Mouse (Mus musculus) CH12.LX (cell line): Measurements from ENCODE around the gene Tcf7l1. TPM values are rescaled to one million over a fixed set of nuclear protein-coding genes. Genes with fewer than 3 reads are reported as not detected.

Source experiments
- DNase-seq: peaks from one replicate; pipeline ENCODE4 v3.0.0-alpha.2; 2013; ENCODE audit errors: extremely low read depth
- H3K27ac ChIP-seq: 2 replicates; pipeline ENCODE4 v1.5.1; 2012; ENCODE audit warnings: low read depth, mild to moderate bottlenecking, control low read depth, moderate library complexity; ENCODE audit not compliant: insufficient read depth
- H3K27me3 ChIP-seq: replicated peaks from 2 replicates; pipeline ENCODE3; 2012; ENCODE audit warnings: inconsistent platforms
- H3K36me3 ChIP-seq, 2 experiments: replicated peaks in 1 of 2; 2 replicates each; pipeline versions ENCODE3 to v1.6.1; 2012; ENCODE audit warnings: inconsistent platforms in 1 of 2, low read length in 1 of 2, mild to moderate bottlenecking in 1 of 2, mixed read lengths in 1 of 2, moderate library complexity in 1 of 2; ENCODE audit not compliant: control insufficient read depth in 1 of 2, insufficient read depth in 1 of 2
- H3K4me1 ChIP-seq, 2 experiments: 2 replicates each; pipeline ENCODE4 v1.6.1; 2012; ENCODE audit warnings: inconsistent platforms in 1 of 2, moderate library complexity in 1 of 2; ENCODE audit not compliant: insufficient read depth in 2 of 2, control insufficient read depth in 1 of 2
- H3K4me2 ChIP-seq: 2 replicates; pipeline ENCODE4 v1.6.1; 2012; ENCODE audit warnings: low read depth, mild to moderate bottlenecking, control low read depth; ENCODE audit not compliant: poor library complexity, insufficient read depth, severe bottlenecking
- H3K4me3 ChIP-seq, 3 experiments: fragments of 150-350 bp in 1 of 3; sonication (generic) in 1 of 3; replicated peaks in 1 of 3; 2 replicates each; pipeline versions ENCODE3 to v1.5.1; 2011 to 2012; ENCODE audit warnings: low read depth in 2 of 3, low read length in 2 of 3, mild to moderate bottlenecking in 2 of 3, moderate library complexity in 2 of 3, control low read depth in 1 of 3, improper control_type of control experiment in 1 of 3, inconsistent platforms in 1 of 3, mixed read lengths in 1 of 3; ENCODE audit not compliant: poor library complexity in 1 of 3
- H3K79me2 ChIP-seq: replicated peaks from 2 replicates; pipeline ENCODE4 v1.6.1; 2012; ENCODE audit warnings: mild to moderate bottlenecking, moderate library complexity; ENCODE audit not compliant: control insufficient read depth, poor library complexity, insufficient read depth, severe bottlenecking; ENCODE audit errors: extremely low read depth
- H3K9ac ChIP-seq: 2 replicates; pipeline ENCODE4 v1.6.1; 2012; ENCODE audit warnings: low read depth, mild to moderate bottlenecking, control low read depth, moderate library complexity; ENCODE audit not compliant: insufficient read depth
- H3K9me3 ChIP-seq: replicated peaks from 2 replicates; pipeline ENCODE3; 2012; ENCODE audit warnings: low read length, inconsistent platforms, mixed read lengths
- BHLHE40 ChIP-seq: IDR thresholded peaks from 2 replicates; pipeline ENCODE4 v1.6.1; 2011; ENCODE audit warnings: mild to moderate bottlenecking, low read depth, low read length, improper control_type of control experiment
- CTCF ChIP-seq, 2 experiments: IDR thresholded peaks in 1 of 2; conservative IDR thresholded peaks in 1 of 2; 2 replicates each; pipeline ENCODE4 v1.5.1; 2011 to 2012; ENCODE audit warnings: low read depth in 2 of 2, low read length in 2 of 2, improper control_type of control experiment in 1 of 2, inconsistent platforms in 1 of 2, mild to moderate bottlenecking in 1 of 2, moderate library complexity in 1 of 2
- E2F4 ChIP-seq: IDR thresholded peaks from 2 replicates; pipeline ENCODE4 v1.6.1; 2011; ENCODE audit warnings: low read depth, low read length, improper control_type of control experiment; ENCODE audit not compliant: insufficient replicate concordance
- EP300 ChIP-seq: IDR thresholded peaks from 2 replicates; pipeline ENCODE4 v1.6.1; 2011; ENCODE audit warnings: low read length, improper control_type of control experiment
- IRF4 ChIP-seq: IDR thresholded peaks from 2 replicates; pipeline ENCODE4 v1.6.1; 2014; ENCODE audit warnings: low read depth, mild to moderate bottlenecking, inconsistent platforms, low read length, improper control_type of control experiment
- KAT2A ChIP-seq: IDR thresholded peaks from 2 replicates; pipeline ENCODE4 v1.6.1; 2012; ENCODE audit warnings: low read length, improper control_type of control experiment, inconsistent platforms; ENCODE audit not compliant: insufficient replicate concordance
- MAX ChIP-seq: IDR thresholded peaks from 2 replicates; pipeline ENCODE4 v1.6.1; 2011; ENCODE audit warnings: low read length, improper control_type of control experiment
- MAZ ChIP-seq: IDR thresholded peaks from 2 replicates; pipeline ENCODE4 v1.6.1; 2012; ENCODE audit warnings: low read depth, mild to moderate bottlenecking, inconsistent platforms, low read length, improper control_type of control experiment, moderate library complexity
- MEF2A ChIP-seq: IDR thresholded peaks from 2 replicates; pipeline ENCODE4 v1.6.1; 2014; ENCODE audit warnings: low read depth, mild to moderate bottlenecking, inconsistent platforms, low read length, improper control_type of control experiment, borderline replicate concordance
- MXI1 ChIP-seq: IDR thresholded peaks from 2 replicates; pipeline ENCODE4 v1.6.1; 2011; ENCODE audit warnings: mild to moderate bottlenecking, low read depth, low read length, improper control_type of control experiment
- MYC ChIP-seq: IDR thresholded peaks from 2 replicates; pipeline ENCODE4 v1.6.1; 2011; ENCODE audit warnings: low read depth, mild to moderate bottlenecking, improper control_type of control experiment, low read length
- NRF1 ChIP-seq: IDR thresholded peaks from 2 replicates; pipeline ENCODE4 v1.6.1; 2014; ENCODE audit warnings: low read depth, mild to moderate bottlenecking, inconsistent platforms, low read length, improper control_type of control experiment, moderate library complexity
- POLR2A ChIP-seq: IDR thresholded peaks from 2 replicates; pipeline ENCODE4 v1.6.1; 2011; ENCODE audit warnings: low read depth, mild to moderate bottlenecking, improper control_type of control experiment, low read length
- RAD21 ChIP-seq: IDR thresholded peaks from 2 replicates; pipeline ENCODE4 v1.6.1; 2011; ENCODE audit warnings: low read depth, mild to moderate bottlenecking, low read length, improper control_type of control experiment, moderate library complexity
- RCOR1 ChIP-seq: conservative IDR thresholded peaks from 2 replicates; pipeline ENCODE4 v1.6.1; 2012; ENCODE audit warnings: low read depth, mild to moderate bottlenecking, inconsistent platforms, low read length, improper control_type of control experiment
- SIN3A ChIP-seq: IDR thresholded peaks from 2 replicates; pipeline ENCODE4 v1.6.1; 2012; ENCODE audit warnings: low read length, improper control_type of control experiment, inconsistent platforms
- TBP ChIP-seq: conservative IDR thresholded peaks from 2 replicates; pipeline ENCODE4 v1.6.1; 2011; ENCODE audit warnings: low read depth, low read length, improper control_type of control experiment
- TCF12 ChIP-seq: IDR thresholded peaks from 2 replicates; pipeline ENCODE4 v1.6.1; 2014; ENCODE audit warnings: low read depth, mild to moderate bottlenecking, inconsistent platforms, low read length, improper control_type of control experiment
- USF1 ChIP-seq: IDR thresholded peaks from 2 replicates; pipeline ENCODE4 v1.6.1; 2014; ENCODE audit warnings: low read depth, mild to moderate bottlenecking, inconsistent platforms, low read length, improper control_type of control experiment
- USF2 ChIP-seq: conservative IDR thresholded peaks from 2 replicates; pipeline ENCODE4 v1.6.1; 2011; ENCODE audit warnings: low read depth, low read length, improper control_type of control experiment
- ZMIZ1 ChIP-seq: IDR thresholded peaks from 2 replicates; pipeline ENCODE4 v1.6.1; 2012; ENCODE audit warnings: low read depth, mild to moderate bottlenecking, inconsistent platforms, low read length, improper control_type of control experiment
- ZNF384 ChIP-seq: IDR thresholded peaks from 2 replicates; pipeline ENCODE4 v1.6.1; 2012; ENCODE audit warnings: low read depth, low read length, improper control_type of control experiment, inconsistent platforms
- dilution Hi-C: fragments of 300-500 bp; cut with MboI; formaldehyde crosslinking; loops from 2 replicates; pipeline ENCODE4 v1.14.3; 2020; ENCODE audit warnings: low sequenced_read_pairs; ENCODE audit not compliant: extremely low pct_unique_long_range_greater_than_20kb, extremely low pct_ligation_motif_present
- in situ Hi-C: fragments of 300-500 bp; cut with MboI; formaldehyde crosslinking; loops from 3 replicates; pipeline ENCODE4 v1.14.3; 2019; ENCODE audit warnings: low sequenced_read_pairs, low pct_ligation_motif_present, low pct_unique_long_range_greater_than_20kb, mixed read lengths
- polyA plus RNA-seq: library from polyadenylated mRNA; unstranded; fragments of >175 nt; gene quantifications from 2 replicates; pipeline ENCODE4 v1.2.1, GENCODE M21; 2012; ENCODE audit warnings: low read depth; ENCODE audit not compliant: insufficient read length
- total RNA-seq, 2 experiments: library from RNA; depleted of rRNA; stranded (reverse); fragments of 300-350 nt in 1 of 2; fragments of >200 nt in 1 of 2; gene quantifications; 2 replicates each; pipeline ENCODE4 v1.2.3; 2012 to 2014

Tcf7l1 gene
- total and polyA plus RNA-seq, 3 experiments: 0.13 to 9.9 (median 0.47) TPM

DNA sequence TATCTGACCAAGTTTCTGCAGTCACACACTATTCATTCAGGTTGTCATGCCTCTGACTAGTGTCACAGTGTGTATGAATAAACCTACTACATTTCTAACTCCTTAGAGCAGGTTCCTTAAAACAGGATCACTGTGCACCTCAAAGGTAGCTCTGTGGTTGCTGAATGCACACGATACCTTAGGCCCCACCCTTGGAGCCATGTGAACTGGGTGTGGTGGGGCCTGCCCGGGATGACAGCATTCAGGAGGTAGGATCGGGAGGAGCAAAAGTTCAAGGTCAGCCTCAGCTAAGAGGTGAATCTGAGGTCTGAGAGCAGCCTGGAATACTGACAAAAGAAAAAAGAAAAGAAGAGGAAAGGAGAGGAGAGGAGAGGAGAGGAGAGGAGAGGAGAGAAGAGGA, 19.3 kb upstream of the Tcf7l1 start:
- no peaks in the 10 kb centered on the region for H3K36me3 ChIP-seq
- no peak overlapping the region for H3K27ac ChIP-seq
- dilution Hi-C loops: no loop called here
- H3K27me3 ChIP-seq: no peaks in the 10 kb centered on the region
- TF ChIP-seq E2F4: no peak
- TF ChIP-seq BHLHE40: no peak
- TF ChIP-seq POLR2A: no peak
- TF ChIP-seq EP300: no peak
- no peak for TF ChIP-seq CTCF (conservative IDR thresholded peaks at IDR 0.05 in 1 of 2, IDR thresholded peaks at IDR 0.05 in 1 of 2; ENCODE audit: low read depth in 2 of 2, low read length in 2 of 2)
- TF ChIP-seq MYC: no peak
- no peak for TF ChIP-seq SIN3A
- TF ChIP-seq TCF12: no peak
- no peak for TF ChIP-seq IRF4
- no peak for TF ChIP-seq USF2
- TF ChIP-seq ZMIZ1: no peak
- no peak for TF ChIP-seq MAX
- TF ChIP-seq RAD21: no peak
- no peak for TF ChIP-seq MEF2A
- TF ChIP-seq ZNF384: no peak
- TF ChIP-seq, all 38 proteins: peak for 0
- Histone ChIP-seq H3K4me2 (no peak overlapping the region), H3K4me1 (no peaks in the 10 kb centered on the region), H3K9me3 (no peaks in the 10 kb centered on the region), H3K79me2 (no peaks in the 10 kb centered on the region), H3K4me3 (no peak overlapping the region), H3K9ac (no peak overlapping the region)
- DNase-seq: no peak
- in situ Hi-C loops: no loop called here

GRCm38 (mm10) chr6:72803669-72804068, 14.6 kb upstream of the Tcf7l1 start:
- TF ChIP-seq RCOR1 (no peak), MAZ (no peak), USF2 (no peak), MYC (no peak), POLR2A (no peak), TBP (no peak), MXI1 (no peak), RAD21 (no peak), TCF12 (no peak), USF1 (no peak), NRF1 (no peak), KAT2A (no peak)
- TF ChIP-seq, all 38 proteins: peak for 0
- Histone ChIP-seq H3K4me2 (no peak overlapping the region), H3K36me3 (no peaks in the 10 kb centered on the region), H3K4me1 (no peaks in the 10 kb centered on the region), H3K9ac (no peak overlapping the region), H3K4me3 (no peak overlapping the region), H3K27ac (no peak overlapping the region), H3K79me2 (no peaks in the 10 kb centered on the region), H3K27me3 (no peaks in the 10 kb centered on the region), H3K9me3 (no peaks in the 10 kb centered on the region)
- DNase-seq: no peak
- in situ Hi-C loops: no loop called here
- dilution Hi-C loops: no loop called here
